Mouse (Mus musculus) gastrocnemius, postnatal 10 days (tissue): Measurements from ENCODE around the gene Slc22a12. TPM values are rescaled to one million over a fixed set of nuclear protein-coding genes. Genes with fewer than 3 reads are reported as not detected.

Experiments used
- DNase-seq: peaks from one replicate; pipeline ENCODE4 v3.0.0; 2021; ENCODE audit warnings: mixed read lengths
- long read RNA-seq, 2 experiments: library from polyadenylated mRNA; stranded (forward); transcript quantifications; one replicate each; pipeline ENCODE4 v2.0.0; 2021
- total RNA-seq, 2 experiments: library from RNA; stranded (reverse); gene quantifications; 2 replicates each; pipeline ENCODE4 v1.2.3; 2021

Slc22a12 gene
- total RNA-seq, result not detected
- long read RNA-seq, experiment 1, result 0 reads
- long read RNA-seq, experiment 2, result 0 reads

DNA sequence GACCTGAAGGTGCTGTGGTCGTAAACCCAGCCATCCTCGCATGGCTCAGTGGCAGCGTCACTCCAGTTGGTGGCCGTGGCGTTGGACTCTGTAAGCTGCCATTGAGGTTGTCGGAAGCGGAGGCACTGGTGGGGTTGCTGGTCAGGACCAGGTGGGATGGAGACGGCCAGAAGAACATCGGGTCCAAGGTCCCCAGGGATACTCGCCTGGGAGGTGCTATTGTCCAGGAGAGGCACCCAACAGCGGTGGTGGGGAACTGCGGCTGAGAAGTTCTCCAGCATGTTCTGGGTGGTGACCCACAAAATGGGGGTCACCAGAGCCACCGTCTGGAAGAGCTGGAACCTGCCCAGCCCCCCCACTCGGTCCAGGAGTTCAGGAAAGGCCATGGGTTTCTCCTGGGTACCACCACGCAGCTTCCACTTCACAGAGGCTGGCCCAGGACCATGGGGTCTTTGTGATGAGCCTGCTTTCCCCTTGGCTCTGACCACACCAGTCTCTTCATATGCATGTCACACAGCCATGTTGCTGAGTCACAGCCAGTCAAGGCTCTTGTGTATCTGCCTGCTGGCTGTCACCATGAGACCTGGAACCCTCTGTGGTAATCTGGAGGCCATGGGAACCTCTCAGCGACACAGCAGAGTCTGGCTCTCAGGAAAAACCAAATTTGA, at the start of gene Slc22a12:
Slc22a12 (minus strand) TSS at position 666 of the 668 bp plus-strand sequence.
- no peak for DNase-seq

DNA sequence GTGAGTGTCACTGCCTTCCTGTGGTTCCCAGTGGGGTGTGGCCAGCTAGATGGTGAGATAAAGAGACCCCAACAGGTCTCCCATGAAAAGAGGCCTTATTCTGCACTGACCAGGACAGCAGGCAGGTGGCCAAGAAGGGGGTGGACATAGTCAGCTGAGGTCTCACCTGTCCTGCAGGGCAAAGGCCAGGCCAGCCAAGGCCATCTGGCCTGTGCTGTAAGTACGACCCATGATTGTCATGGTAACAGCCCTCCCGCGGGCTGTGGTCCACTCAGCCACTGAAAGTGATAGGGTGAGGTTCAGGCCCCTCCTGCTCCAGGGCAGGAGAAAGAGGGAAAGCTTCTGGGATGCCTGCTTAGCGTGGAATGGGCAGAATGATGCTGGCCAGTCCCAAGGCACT, 29.2 kb upstream of the Slc22a12 start:
- DNase-seq, result no peak

DNA sequence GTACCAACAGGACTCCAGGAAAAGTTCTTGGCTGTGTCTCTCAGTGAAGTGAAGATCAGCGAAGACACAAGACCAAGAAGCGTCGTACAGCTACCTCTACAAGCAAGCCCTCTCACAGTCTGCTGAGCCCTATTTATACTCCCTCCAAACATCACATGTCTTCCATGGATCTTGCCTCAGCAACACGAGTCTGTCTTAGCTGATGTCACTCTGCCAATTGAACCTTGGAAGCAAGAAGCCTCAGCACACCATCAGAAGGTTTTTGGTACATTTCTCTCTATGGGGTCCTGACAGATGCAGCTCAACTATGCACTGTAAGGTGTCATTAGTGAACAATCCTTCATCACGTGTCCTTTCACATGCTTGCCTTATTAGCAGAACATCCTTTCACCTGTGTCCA, 28.6 kb upstream of the Slc22a12 start:
- DNase-seq, result no peak

DNA sequence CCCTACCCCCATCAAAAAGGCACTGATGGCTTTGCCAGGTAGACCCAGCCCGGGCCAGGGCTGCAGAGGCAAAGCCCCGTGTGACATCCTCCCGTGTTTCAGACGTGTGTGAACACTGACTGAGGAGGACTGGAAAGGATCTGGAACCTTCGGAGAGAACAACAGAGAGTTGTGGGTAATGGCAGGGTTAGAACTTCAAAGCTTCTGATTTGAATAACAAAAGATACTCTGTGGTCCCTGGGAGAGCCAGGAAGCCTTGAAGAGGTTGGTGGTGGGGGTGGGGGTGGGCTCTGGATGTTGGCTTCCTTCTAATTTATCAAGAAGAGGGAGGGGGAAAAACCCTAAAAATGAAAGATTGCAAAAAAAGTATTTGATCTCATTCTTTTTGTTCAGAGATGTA, 26.7 kb upstream of the Slc22a12 start:
- DNase-seq, result no peak

DNA sequence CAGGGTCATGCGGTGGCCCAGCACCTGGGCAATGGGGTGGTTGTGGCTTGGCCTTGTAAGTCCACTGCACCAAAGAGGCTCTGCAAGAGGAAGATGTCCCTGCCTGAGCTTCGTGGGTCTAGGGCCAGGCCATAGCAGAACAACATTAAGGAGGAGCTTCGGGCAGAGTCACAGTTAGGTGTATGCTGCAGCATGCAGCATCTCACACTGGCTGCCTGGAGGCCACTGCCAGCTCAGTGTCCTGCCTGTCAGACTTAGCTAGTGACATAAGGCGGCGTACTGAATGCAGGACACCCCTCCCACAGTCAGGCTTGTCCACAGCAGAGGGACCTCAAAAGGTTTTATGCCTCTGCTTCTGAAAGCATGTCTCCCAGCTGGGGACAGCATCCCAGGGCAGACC, 26.2 kb upstream of the Slc22a12 start:
- DNase-seq, result no peak

DNA sequence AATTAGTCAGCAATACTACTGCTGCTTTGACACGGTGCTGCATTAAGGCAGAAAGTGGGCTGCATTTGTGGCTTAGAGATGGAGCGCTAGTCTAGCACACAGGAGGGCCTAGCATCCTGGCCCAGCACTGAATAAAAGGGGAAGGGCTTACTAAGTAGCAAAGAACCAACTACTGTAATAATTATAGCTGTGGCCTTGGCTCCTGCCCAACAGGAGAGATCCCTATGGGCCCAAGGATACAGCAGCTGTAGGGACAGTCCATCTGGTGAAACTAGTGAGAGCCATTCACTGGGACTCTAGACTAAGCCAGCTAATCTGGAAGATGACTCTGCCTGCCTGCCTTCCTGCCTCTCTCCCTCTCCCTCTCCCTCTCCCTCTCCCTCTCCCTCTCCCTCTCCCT, 23.6 kb upstream of the Slc22a12 start:
- no peak for DNase-seq

DNA sequence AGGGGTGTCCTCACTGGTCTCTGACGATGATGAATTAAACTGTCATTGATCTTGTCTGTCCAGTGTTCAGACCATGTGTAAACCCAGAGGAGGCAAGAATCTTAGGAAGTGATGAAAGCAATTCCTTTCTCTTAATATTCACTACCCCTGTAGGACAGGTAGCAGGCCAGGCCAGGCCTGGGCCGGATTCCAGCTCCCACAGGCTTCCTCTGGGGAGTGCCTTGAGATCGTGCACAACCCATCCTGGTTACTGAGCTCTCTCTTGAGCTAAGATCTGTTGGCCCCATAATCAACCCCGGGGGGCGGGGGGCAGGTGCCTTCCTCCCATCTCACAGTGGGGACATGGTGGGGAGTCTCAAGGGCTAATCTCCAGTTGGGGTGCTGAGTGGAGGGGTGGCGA, 22.3 kb upstream of the Slc22a12 start:
- DNase-seq, result no peak

DNA sequence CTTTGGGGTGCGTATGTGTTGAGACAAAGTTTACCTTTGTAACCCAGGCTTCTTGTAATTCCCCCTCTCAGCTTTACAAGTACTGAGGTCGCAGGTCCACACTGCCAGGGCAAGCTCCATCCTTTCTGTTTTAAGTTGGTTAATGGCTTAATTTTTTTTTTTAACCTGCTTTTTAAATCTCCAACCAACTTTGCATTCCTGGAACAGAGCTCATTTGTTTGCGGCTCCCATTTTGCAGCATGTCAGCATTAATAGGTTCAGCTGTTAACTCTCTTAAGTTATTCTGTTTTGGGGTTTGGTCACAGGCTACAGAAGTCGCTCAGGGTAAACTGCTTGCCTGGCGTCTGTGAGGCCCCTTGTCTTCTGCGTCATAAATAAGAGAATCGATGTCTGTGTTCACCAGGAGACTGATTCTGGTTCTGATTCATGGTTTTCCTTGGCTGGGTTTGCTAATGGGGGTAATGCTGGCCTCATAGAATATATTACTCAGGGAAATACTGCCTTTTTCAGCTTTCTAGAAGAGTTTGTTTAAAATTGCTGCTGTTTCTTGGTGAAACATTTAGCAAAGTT, 17.5 kb upstream of the Slc22a12 start:
- DNase-seq, result no peak

DNA sequence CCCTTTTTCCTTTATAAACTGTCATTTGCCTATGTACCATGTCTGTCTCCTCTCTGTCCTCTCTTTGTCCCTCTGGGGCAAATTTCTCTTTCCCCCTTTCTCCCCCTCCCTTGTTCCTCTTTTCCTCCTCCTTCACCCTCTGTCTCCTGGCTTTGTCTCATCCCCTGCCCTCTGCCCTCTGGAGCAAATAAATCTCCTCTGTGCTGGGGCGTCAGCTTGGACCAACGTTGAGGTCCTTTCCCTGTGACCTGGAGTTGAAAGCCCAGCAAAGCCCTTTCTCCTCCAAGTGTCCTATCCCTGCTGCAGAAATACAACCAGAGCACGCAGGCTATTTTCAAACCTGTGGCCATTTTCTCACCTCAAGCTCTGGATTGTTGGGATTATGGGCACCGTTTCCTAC, 16.7 kb upstream of the Slc22a12 start:
- DNase-seq, result no peak

DNA sequence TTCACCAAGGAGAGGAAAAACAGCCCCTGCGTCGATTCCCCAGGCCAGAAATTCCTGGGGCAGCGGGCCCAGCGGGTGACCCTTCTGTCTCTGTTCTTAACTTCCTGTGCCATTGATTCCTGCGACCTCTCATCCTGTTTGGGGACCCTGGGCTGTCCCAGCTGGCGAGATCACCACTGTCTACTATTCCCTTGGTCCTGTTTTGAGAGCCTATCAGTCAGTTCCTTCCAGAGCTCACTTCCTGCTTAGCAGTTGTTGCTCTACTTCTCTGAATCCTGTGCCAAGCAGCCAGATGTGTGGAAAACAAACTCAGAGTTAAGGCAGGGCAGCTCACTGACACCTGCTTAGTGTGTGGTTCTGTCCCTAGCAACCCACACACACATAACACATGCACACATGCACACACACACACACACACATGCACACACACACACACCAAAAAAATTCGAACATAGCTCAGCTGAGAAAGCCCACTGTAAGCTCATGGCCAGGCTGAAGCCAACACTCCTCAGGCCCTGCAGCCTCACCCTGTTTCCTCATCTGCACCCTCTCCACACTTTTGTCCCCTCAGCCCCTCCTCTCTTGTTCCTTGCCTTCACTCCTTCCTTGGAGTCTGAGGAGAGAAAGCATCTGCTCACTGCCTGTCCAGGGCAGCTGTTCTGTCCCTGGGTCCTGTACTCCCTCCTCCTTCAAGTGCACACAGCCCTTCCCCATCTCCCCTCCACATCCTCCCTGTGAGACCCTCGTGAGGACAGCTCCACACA, 11.2 kb upstream of the Slc22a12 start:
- no peak for DNase-seq

DNA sequence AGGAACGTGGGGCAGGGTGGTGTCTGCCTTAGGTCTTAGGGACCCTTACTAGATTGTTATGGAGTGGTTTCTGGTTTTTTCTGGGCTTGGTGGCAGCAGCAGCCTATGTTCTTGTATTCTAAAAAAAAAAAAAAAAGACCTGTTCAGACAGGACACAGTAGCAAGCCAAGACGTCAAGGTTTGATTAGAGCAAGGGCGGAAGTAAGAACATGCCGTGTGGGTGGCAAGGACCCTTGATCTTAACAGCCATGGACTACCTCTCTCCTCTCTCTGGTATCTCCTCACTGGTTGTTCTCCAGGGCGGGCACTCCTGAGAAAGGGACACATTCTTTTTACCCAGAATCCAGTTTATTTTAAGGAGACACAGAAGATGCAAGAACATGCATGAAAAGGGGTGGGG, 10.3 kb upstream of the Slc22a12 start:
- no peak for DNase-seq

DNA sequence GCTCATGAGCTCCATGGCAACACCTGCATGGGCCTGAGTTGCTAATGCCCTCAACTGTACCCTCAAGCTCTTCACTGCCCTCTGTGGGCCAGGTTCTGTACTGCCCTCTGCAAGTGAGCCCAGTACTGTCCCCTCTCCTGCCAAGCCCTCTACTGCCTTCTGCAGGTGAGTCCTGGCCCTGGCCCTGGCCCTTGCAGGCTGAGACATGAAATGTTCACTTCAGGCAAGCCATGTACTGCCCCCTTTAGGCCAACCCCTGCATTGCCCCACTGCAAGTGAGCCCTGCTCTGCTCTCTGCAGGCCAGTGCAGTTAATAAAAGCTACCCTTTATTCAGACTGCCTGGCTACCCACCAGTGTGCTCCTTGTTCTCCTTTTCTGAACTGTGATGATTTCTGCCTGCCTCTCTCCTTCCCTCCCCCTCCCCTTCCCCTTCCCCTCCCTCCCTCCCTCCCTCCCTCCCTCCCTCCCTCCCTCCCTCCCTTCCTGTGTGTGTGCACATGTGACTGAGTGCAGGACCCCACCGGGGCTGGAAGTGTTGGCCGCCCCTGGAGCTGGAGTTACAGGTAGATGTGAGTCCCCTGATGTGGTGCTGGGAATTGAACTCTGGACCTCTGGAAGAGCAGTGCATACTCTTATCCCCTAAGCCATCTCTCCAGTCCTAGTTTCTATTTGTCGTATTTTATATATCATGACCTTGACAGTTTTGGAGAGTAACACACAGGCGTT, 9.6 kb upstream of the Slc22a12 start:
- peak; percentile 32 for DNase-seq

DNA sequence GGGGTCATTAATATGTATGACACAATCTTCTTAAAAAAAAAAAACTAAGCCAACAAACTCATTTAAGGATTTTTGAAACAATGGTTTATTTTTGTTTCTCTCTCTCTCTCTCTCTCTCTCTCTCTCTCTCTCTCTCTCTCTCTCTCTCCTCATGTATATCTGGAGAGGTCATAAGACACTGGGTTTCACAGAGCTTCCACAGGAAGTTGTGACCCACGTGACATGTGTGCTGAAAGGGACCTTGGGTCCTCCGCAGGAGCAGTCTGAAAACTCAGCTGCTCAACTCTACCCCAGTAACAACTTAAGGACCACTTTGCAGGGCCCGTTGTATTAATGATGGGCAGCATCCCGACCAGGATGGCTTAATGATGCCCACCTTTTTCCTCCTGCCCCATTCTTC, 8.4 kb upstream of the Slc22a12 start:
- DNase-seq, result no peak

DNA sequence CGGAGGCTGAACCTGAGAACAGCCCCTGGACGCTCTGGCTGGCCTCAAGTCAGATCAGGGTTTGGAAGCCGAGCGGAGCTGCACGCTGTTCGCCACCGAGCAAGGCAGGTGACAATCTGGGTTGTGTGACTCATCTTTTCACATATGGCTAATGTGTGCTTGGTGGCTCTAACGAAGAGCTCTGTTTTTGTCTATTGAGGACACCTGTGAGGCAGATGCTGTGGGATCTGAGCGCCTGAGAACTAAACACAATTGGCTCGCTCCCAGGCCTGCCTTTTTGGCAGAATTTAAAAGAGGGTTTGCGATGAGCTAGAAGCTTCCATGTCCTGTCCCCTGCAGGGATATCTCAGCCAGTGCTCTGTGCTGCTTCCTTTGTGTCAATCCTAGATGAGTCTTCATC, 6.7 kb upstream of the Slc22a12 start:
- no peak for DNase-seq

DNA sequence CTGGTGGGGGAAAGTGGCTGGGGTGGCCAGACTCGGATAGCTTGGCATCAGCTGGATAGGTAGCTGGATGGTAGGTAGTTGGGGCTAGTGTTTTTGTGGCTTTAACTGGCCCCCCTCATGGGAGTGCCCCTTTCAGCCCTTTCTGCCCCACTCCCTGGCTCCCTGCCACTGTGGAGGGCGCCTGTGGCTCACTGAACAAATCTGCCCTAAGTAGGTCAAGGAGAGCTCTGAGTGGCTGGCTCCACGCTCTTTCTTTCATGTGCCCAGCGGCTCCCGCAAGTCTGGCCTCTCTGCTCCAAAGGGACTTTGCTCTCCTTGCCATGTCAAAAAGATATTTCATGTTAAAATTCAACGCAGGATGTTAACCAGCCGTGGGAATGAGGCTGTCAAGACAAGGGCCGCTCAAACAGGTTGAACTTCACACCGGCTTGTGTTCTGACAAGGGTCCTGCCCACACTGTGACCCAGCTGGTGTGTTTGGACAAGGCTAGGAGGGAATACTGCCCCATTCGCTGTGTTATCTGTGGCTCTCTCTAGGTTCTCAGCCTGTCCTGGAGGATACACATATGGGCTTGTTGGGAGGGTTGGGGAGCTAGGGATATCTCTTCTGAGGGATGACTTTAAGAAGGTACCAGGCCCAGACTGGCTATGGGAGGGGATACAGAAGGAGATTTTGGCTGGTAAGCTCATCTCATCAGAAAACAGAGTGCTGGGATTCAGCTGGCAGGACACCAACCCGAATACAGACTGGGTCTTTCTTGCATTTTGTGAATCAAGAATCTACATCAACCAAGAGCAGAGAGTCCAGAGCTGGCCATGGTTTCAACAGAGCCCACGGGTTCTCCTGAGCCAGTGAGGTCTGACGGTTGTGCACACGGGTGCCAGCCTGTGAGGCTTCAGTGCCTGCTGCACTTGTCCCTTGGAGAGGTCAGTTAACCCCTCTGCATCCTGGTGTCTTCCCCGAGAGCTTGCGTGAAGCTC, 5.9 kb upstream of the Slc22a12 start:
- no peak for DNase-seq

DNA sequence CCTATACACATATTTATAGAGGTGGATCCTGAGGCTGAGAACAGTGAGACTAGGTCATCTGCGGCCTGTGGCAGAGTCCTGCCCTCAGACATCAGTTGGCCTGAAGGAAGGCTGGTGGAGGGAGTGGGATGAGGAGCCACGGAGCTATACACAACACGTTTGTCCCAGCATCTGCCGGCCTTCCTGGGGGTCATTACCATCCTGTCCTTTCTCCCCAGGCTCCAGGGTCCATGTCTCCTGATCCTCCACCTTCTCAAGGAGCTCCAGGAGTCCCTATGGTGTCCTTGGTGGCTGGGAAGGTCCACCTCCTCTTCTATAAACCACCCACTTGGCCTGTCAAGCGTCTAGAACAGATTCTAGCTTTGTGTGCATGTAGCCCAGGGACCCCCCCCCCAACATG, 5.0 kb upstream of the Slc22a12 start:
- DNase-seq, result no peak

DNA sequence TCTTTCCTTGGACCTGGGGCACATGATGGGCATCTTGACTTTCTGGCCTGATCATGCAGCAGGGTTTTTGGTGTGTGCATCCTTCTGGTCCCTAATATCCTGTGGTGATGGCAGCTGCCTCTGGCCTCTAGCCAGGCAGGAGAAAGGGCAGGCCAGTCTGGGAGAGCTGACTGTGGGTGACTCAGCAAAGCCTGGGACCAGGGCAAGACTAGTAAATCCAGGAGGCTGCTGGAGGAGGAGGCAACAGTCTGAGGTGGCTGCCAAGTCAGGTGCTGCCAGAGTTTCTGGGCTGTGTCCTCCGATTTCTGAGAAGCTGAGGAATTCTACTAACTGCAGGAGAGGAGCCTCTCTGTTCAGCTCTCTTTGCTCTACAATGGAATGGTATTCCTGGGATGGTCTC, 3.3 kb upstream of the Slc22a12 start:
- peak; percentile 24 for DNase-seq

DNA sequence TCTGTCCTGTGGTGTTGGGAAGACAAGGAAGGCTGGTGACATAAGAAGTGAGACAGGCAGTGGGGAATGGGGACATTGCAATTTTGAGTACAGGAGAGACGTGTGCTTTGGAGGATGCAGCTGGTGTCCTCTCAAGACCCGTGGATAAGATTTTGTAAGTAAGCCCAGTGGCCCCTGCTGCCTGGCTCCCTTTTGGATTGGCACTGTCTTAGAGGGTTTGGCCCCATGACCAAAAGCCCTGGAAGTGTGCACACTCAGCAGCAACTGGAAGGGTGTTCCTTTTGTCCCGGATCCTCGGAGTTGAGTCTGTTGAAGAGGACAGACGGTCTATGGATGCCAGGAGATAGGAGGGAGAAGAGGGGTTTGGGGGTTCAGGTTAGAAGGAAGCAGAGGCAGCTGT, 2.6 kb upstream of the Slc22a12 start:
- no peak for DNase-seq

DNA sequence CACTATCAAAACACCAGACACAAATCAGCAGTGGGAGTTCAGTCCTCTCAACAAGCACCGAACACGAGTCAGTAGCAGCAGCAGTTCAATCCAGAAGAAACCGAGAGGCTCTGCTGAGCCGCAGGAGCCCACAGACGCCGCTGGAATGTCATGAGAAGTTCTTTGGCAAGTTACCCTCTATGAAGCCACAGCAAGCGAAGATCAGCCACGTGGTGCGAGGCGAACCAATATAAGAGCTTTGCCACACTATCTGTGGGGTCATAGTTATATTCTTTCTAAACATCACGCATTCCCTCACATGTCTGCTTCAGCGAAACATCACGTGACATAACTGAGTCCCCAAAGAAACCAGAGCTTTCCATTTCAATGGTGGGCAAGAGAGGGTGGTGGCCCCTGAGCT, 1.9 kb upstream of the Slc22a12 start:
- DNase-seq, result no peak

DNA sequence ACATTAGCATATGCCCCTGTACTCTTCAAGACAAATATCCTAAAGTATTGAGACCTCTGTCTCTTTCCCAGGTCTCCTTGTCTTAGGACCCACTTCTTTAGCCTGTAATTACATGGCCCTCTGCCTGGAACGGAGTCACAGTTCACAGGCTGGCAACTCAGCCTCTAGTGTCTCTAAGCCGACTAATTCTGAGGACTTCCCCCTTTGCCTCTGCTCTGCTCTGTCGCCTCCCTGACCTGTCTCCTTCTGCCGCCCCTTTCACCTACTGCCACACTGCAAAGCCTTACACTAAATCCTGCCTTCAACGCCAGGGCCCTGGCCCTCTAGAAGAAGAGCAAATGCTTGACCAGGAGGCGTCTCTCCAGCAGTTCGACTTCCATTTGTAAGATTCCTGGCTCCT, 686 bp upstream of the Slc22a12 start:
- no peak for DNase-seq

DNA sequence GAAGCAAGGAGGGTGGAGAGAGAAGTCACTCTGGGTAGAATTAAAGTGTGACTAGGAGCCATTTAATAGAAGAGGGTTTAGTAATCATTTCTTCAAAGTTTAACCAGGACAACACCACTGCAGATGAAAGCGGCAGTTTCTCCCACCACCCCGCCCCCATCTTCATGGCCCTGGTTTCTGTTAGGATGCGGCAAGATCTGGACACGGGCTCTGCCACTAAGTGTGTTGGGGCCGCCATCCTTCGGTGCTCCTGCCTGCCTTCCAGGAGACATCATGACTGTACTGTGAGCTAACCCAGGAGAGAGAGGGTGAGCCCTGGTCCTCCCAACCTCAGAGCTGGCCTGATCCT, 177 bp upstream of the Slc22a12 start:
- DNase-seq, result no peak

DNA sequence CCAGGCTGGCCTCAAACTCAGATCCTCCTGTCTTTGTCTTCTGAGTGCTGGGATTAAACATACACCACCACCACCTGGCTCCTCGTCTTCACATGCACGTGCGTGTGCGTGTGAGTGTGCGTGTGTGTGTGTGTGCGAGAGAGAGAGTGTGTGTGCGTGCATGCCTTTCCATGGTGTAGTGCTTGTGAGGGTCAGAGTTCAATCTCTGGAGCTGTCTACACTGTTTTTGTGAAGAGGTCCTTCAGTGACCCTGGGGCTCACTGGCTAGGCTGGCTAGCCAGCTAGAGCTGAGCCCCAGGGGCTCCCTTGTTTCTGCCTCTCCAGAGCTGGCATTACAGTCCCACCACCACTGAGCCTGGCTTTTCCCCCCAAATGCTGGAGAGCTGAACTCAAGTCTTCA, 1.3 kb downstream of the Slc22a12 start:
- DNase-seq, result no peak
